Mouse (Mus musculus): ENCODE data around the gene Ptprk. TPM values are rescaled to one million over a fixed set of nuclear protein-coding genes. Genes with fewer than 3 reads are reported as not detected.

Ptprk gene
- polyA plus RNA-seq, 2 experiments: 3.0 to 3.3 TPM

- TF ChIP-seq CTCF (IDR thresholded peaks at IDR 0.05; ENCODE audit: low read depth) (no peak), EP300 (IDR thresholded peaks at IDR 0.05; ENCODE audit: low read depth) (no peak)
- H3K4me3 ChIP-seq (ENCODE audit: insufficient read depth in 1 of 2, low read depth in 2 of 2, low read length in 2 of 2): no peak overlapping the region
- no peak for ATAC-seq (ENCODE audit: insufficient read depth)
- H3K27me3 ChIP-seq (ENCODE audit: control insufficient read depth, insufficient read depth, low read length): no peaks in the 10 kb centered on the region
- H3K36me3 ChIP-seq (replicated peaks; ENCODE audit: control insufficient read depth, insufficient read depth, low read depth): no peaks in the 10 kb centered on the region
- H3K4me1 ChIP-seq (replicated peaks; ENCODE audit: control insufficient read depth in 2 of 2, insufficient read depth in 2 of 2, low read length in 1 of 2): 0 out of 4 replicates have a peak, but pooled peaks cover 0 to 2% of the 10 kb centered on the region in 2 experiments
- no peak overlapping the region for H3K9ac ChIP-seq (replicated peaks)
- no peaks in the 10 kb centered on the region for H3K9me3 ChIP-seq (ENCODE audit: control insufficient read depth, low read length)
- no peak overlapping the region for H3K4me2 ChIP-seq (ENCODE audit: low read depth)
- H3K27ac ChIP-seq: no peak overlapping the region
- no peak for DNase-seq (ENCODE audit: low read depth in 3 of 3, low spot score in 3 of 3)
Measured at GRCm38 (mm10) chr10:28096007-28096406, 21.4 kb downstream of the Ptprk start.

- H3K9ac ChIP-seq (replicated peaks): no peak overlapping the region
- H3K4me2 ChIP-seq (ENCODE audit: low read depth): no peak overlapping the region
- TF ChIP-seq EP300 (IDR thresholded peaks at IDR 0.05; ENCODE audit: low read depth) (no peak), CTCF (IDR thresholded peaks at IDR 0.05; ENCODE audit: low read depth) (no peak)
- H3K4me1 ChIP-seq (replicated peaks; ENCODE audit: control insufficient read depth in 2 of 2, insufficient read depth in 2 of 2, low read length in 1 of 2): 0 out of 4 replicates have a peak, but pooled peaks cover 0 to 2% of the 10 kb centered on the region in 2 experiments
- DNase-seq (ENCODE audit: low read depth in 3 of 3, low spot score in 3 of 3) (no peak), ATAC-seq (ENCODE audit: insufficient read depth) (no peak)
- H3K4me3 ChIP-seq (ENCODE audit: insufficient read depth in 1 of 2, low read depth in 2 of 2, low read length in 2 of 2): no peak overlapping the region
- no peaks in the 10 kb centered on the region for H3K27me3 ChIP-seq (ENCODE audit: control insufficient read depth, insufficient read depth, low read length)
- H3K27ac ChIP-seq: no peak overlapping the region
- no peaks in the 10 kb centered on the region for H3K9me3 ChIP-seq (ENCODE audit: control insufficient read depth, low read length)
- H3K36me3 ChIP-seq (replicated peaks; ENCODE audit: control insufficient read depth, insufficient read depth, low read depth): no peaks in the 10 kb centered on the region
- 45% methylated on average over 7 of the region's 7 CpGs for WGBS (ENCODE audit: insufficient replicate concordance)
Measured at GRCm38 (mm10) chr10:28097637-28098036, 23.0 kb downstream of the Ptprk start.

- Histone ChIP-seq H3K4me3 (ENCODE audit: insufficient read depth in 1 of 2, low read depth in 2 of 2, low read length in 2 of 2) (no peak overlapping the region), H3K27me3 (ENCODE audit: control insufficient read depth, insufficient read depth, low read length) (no peaks in the 10 kb centered on the region), H3K4me2 (ENCODE audit: low read depth) (no peak overlapping the region), H3K9me3 (ENCODE audit: control insufficient read depth, low read length) (no peaks in the 10 kb centered on the region), H3K36me3 (replicated peaks; ENCODE audit: control insufficient read depth, insufficient read depth, low read depth) (no peaks in the 10 kb centered on the region), H3K4me1 (replicated peaks; ENCODE audit: control insufficient read depth in 2 of 2, insufficient read depth in 2 of 2, low read length in 1 of 2) (0 out of 4 replicates have a peak, but pooled peaks cover 0 to 2% of the 10 kb centered on the region in 2 experiments), H3K27ac (no peak overlapping the region), H3K9ac (replicated peaks) (no peak overlapping the region)
- 43% methylated on average over 2 of the region's 2 CpGs for WGBS (ENCODE audit: insufficient replicate concordance)
- no peak for ATAC-seq (ENCODE audit: insufficient read depth)
- TF ChIP-seq CTCF (IDR thresholded peaks at IDR 0.05; ENCODE audit: low read depth) (no peak), EP300 (IDR thresholded peaks at IDR 0.05; ENCODE audit: low read depth) (no peak)
- no peak for DNase-seq (ENCODE audit: low read depth in 3 of 3, low spot score in 3 of 3)
Measured at GRCm38 (mm10) chr10:28098923-28099322, 24.3 kb downstream of the Ptprk start.

GRCm38 (mm10) chr10:28103406-28103906, 28.8 kb downstream of the Ptprk start:
- H3K4me2 ChIP-seq (ENCODE audit: low read depth): no peak overlapping the region

GRCm38 (mm10) chr10:28103924-28104323, 29.3 kb downstream of the Ptprk start:
- no peak overlapping the region for H3K9ac ChIP-seq (replicated peaks)
- 57% methylated on average over 2 of the region's 2 CpGs for WGBS (ENCODE audit: insufficient replicate concordance)

More at GRCm38 (mm10) chr10:28103406-28103906, 28.8 kb downstream of the Ptprk start:
- Histone ChIP-seq H3K36me3 (replicated peaks; ENCODE audit: control insufficient read depth, insufficient read depth, low read depth) (no peaks in the 10 kb centered on the region), H3K9ac (replicated peaks) (no peak overlapping the region), H3K27me3 (ENCODE audit: control insufficient read depth, insufficient read depth, low read length) (no peaks in the 10 kb centered on the region), H3K4me3 (ENCODE audit: insufficient read depth in 1 of 2, low read depth in 2 of 2, low read length in 2 of 2) (no peak overlapping the region), H3K9me3 (ENCODE audit: control insufficient read depth, low read length) (no peaks in the 10 kb centered on the region), H3K4me1 (replicated peaks; ENCODE audit: control insufficient read depth in 2 of 2, insufficient read depth in 2 of 2, low read length in 1 of 2) (no peaks in the 10 kb centered on the region), H3K27ac (no peak overlapping the region)
- DNase-seq (ENCODE audit: low read depth in 3 of 3, low spot score in 3 of 3) (no peak), ATAC-seq (ENCODE audit: insufficient read depth) (no peak)
- TF ChIP-seq EP300 (IDR thresholded peaks at IDR 0.05; ENCODE audit: low read depth) (no peak), CTCF (IDR thresholded peaks at IDR 0.05; ENCODE audit: low read depth) (no peak)
- 66% methylated on average over 4 of the region's 4 CpGs for WGBS (ENCODE audit: insufficient replicate concordance)

More at GRCm38 (mm10) chr10:28103924-28104323, 29.3 kb downstream of the Ptprk start:
- no peaks in the 10 kb centered on the region for H3K9me3 ChIP-seq (ENCODE audit: control insufficient read depth, low read length)
- H3K4me3 ChIP-seq (ENCODE audit: insufficient read depth in 1 of 2, low read depth in 2 of 2, low read length in 2 of 2): no peak overlapping the region
- ATAC-seq (ENCODE audit: insufficient read depth): no peak
- no peak overlapping the region for H3K4me2 ChIP-seq (ENCODE audit: low read depth)
- TF ChIP-seq CTCF (IDR thresholded peaks at IDR 0.05; ENCODE audit: low read depth): no peak
- TF ChIP-seq EP300 (IDR thresholded peaks at IDR 0.05; ENCODE audit: low read depth): no peak
- H3K27ac ChIP-seq: no peak overlapping the region
- no peaks in the 10 kb centered on the region for H3K4me1 ChIP-seq (replicated peaks; ENCODE audit: control insufficient read depth in 2 of 2, insufficient read depth in 2 of 2, low read length in 1 of 2)
- no peaks in the 10 kb centered on the region for H3K27me3 ChIP-seq (ENCODE audit: control insufficient read depth, insufficient read depth, low read length)
- DNase-seq (ENCODE audit: low read depth in 3 of 3, low spot score in 3 of 3): no peak
- no peaks in the 10 kb centered on the region for H3K36me3 ChIP-seq (replicated peaks; ENCODE audit: control insufficient read depth, insufficient read depth, low read depth)
